Mouse (Mus musculus) testis, postnatal 14 days (tissue): Measurements from ENCODE around the gene Mst1r.

Experiments used
- DNase-seq: peaks from one replicate; pipeline ENCODE4 v3.0.0; 2021; ENCODE audit warnings: low spot score

Mst1r gene

DNA sequence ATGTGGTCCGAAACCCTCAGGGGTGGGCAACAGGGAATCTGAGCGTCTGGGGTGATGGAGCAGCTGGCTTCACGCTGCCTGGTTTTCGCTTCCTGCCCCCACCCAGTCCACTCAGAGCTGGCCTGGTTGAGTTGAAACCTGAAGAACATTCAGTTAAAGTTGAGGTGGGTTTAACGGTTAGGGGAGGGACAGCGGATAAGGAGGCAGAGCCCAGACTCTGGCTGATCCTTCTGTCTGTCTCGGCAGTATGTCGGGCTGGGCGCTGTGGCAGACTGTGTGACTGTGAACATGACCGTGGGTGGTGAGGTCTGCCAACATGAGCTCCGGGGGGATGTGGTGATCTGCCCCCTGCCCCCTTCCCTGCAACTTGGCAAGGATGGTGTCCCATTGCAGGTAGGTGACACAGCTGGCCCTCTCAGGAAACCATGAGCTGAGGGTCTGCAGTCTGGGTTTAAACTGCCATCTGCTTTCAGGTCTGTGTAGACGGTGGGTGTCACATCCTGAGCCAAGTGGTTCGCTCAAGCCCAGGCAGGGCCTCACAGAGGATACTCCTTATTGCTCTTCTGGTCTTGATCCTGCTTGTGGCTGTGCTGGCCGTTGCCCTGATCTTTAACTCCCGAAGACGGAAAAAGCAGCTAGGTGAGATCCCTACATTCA lies 8.2 kb downstream of the Mst1r start:
- DNase-seq, result no peak

- no peak for DNase-seq
These were observed 11.4 kb downstream of the Mst1r start for GRCm38 (mm10) chr9:107917895-107918608.

DNA sequence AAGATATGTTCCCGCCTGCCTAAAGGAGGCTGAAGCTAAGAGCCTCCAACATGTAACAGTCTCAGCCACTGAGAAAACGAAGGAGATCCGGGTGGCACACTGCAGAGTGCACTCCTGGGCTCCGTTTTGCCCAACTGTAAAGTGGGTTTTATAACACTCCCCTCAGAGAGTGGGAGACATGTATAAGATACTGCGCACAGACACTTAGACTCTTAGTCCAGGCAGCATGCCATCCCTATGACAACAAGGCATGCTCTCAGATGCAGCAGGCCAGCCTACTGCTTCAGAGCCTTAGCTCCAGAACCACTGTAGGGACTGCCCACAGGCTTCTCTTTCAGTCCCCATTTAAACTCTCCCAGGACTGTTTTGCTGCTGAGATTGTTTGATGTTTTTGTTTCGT lies 12.2 kb downstream of the Mst1r start:
- no peak for DNase-seq

DNA sequence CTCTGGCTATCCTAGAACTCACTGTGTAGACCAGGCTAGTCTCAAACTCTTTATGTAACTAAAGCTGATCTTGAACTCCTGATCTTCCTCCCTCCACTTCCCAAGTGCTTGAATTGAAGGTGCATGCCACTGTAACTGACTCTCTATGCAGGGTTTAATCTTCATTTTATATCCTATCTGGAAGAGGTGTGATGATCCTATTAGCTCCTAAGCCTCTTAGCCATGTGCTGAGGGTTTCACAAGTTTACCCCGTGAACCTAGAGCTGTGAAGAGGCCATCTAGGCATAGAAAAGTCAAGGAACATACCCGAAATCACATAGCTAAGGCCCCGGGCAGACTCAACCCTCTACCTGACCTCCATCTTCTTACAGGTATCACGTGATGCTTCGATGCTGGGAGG lies 12.8 kb downstream of the Mst1r start:
- no peak for DNase-seq

DNA sequence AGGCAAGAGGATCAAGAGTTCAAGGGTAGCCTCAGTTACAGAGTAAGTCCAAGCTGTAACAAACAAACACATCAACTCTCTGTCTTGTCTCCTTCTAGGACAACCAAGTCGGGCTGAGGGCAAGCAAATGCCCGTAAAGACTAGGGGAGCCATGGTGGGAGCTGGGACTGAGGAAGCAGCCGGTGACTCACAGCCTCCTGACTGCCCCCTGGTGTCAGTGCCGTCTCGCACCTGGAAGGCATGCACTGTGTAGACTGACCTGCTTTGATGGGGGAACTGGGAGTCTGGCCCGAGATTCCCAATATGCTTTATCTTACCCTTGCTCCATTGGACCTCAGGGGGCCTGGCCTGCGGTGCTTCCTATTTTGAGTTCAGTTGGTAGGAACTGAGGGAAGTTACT lies 16.3 kb downstream of the Mst1r start:
- no peak for DNase-seq

DNA sequence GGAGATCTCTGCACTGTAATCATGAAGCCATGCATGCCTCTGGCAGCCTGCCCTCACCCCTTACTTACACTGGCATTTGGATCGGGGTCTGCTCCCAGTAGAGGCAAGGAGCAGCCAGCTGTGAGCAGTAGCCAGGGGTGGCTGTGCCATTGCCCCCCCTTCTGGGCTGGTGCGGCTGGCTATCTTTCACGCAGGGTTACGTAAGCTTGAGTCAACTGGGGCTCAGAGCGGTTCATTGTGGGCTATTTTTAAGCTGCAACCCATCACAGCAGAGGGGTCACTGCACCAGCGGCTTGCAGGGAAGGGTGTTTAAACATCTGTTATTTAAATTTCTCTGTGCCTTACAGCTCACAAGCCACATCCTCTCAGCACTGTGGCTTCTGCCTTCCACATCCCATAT lies 17.3 kb downstream of the Mst1r start:
- no peak for DNase-seq

GRCm38 (mm10) chr9:107925251-107925650 lies 18.6 kb downstream of the Mst1r start:
- no peak for DNase-seq

DNA sequence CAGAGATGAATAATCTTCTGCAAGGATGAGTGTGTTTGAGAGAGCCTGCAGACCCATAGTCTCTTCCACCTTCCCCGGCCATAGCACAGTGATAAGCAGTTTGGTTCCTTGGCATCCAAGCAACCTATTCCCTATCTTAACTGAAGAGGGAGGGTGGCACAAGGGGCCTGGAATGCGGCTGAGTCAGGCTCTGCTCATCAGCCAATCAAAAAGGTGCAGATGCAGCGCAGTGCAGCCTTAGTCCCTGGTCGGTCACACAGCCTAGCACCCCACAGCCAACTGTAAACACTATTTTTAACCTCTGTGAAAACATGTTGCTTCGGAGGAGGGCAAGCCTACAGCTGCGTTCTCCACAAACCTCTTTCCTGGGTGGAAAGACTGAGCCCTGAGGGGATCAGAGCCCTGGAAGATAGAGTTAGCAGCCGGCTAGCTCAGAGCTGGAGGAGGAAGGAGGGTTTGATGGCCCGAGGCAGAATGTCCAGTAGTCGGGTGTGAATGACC lies 20.3 kb downstream of the Mst1r start:
- no peak for DNase-seq

GRCm38 (mm10) chr9:107927749-107928148 lies 21.1 kb downstream of the Mst1r start:
- DNase-seq, result peak; percentile 37

DNA sequence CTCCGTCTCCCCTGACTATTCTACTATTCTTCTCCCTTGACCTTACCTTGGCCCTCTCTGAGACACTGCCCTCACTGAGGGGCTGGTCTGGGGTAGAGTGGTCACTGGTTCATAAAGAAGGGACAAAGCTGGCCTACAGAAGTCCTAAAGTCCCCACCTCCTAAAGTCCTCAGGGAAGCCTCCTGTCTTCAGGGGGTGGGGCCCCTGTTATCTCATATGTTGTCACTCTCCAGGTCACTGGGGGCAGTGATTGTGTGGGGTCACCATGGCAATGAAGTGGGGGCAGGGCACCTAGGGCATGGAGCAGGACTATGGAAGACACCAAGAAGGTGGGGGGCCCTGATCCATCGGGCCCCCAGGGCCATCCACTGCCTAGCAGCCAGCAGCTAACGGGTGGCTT lies 21.5 kb downstream of the Mst1r start, which contains the start of gene Actl11:
Actl11 (plus strand) TSS at position 301 of the 400 bp plus-strand sequence.
- DNase-seq, result no peak

DNA sequence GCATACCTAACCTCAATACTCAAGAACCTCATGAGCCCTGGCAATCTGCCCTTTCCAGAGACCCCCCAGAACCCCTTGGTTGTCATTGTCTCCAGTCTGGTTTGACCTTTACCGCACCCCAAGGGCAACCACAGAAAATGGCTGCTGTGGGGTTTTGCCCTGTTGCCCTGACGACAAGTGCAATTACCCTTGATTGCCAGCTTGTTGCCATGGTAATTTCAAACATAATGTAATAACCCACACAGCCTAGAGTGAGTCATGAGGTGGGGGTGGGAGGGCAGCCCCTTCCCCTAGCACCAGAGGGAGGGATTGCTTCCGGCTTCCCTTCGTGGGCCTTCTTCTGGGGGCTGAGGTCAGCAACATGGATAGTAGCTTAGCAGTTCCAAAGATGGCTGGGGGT lies 25.5 kb downstream of the Mst1r start:
- no peak for DNase-seq

GRCm38 (mm10) chr9:107934146-107934545 lies 27.5 kb downstream of the Mst1r start:
- DNase-seq, result no peak

GRCm38 (mm10) chr9:107935374-107935773 lies 28.7 kb downstream of the Mst1r start, which contains the start of gene Camkv:
TSS of gene Camkv (plus strand) at chr9:107935674.
- DNase-seq, result no peak

GRCm38 (mm10) chr9:107935790-107936214 lies 29.1 kb downstream of the Mst1r start:
- DNase-seq, result peak; percentile 56

- DNase-seq, result no peak
These were observed 29.6 kb downstream of the Mst1r start for GRCm38 (mm10) chr9:107936215-107936822.

- DNase-seq, result no peak
These were observed 30.2 kb downstream of the Mst1r start for GRCm38 (mm10) chr9:107936831-107937230.

DNA sequence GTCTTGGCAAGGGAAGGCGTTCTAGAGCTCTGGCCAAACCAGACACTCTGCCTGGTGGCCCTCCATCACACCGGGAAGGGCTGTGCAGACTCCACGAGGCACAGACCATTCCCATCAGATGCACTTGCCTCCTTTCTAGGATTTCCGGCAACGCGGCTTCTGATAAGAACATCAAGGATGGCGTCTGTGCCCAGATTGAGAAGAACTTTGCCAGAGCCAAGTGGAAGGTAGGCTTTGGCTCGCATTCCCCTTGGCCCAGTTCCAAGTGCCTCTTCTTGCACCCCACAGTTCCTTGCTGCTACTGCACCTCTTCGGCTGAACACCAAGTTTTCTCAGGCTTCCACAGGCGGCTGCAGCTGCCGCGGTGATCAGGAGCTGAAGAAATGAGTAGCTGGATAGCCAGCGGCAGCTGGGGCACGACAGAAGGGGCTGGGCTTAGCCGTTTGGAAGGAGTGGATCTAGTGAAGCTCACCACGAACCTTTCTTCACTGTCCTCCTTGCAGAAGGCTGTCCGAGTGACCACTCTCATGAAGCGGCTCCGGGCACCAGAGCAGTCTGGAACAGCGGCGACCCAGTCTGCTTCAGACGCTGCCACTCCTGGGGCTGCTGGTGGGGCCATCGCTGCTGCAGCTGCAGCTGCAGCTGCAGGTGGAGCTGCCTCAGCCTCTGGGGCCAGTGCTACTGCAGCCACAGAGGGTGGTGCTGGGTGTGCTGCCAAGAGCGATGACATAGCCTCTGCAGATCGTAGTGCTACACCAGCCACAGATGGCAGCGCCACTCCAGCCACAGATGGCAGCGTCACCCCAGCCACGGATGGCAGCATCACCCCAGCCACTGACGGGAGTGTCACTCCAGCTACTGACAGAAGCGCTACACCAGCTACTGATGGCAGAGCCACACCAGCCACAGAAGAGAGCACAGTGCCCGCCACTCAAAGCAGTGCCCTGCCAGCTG lies 40.8 kb downstream of the Mst1r start:
- no peak for DNase-seq

DNA sequence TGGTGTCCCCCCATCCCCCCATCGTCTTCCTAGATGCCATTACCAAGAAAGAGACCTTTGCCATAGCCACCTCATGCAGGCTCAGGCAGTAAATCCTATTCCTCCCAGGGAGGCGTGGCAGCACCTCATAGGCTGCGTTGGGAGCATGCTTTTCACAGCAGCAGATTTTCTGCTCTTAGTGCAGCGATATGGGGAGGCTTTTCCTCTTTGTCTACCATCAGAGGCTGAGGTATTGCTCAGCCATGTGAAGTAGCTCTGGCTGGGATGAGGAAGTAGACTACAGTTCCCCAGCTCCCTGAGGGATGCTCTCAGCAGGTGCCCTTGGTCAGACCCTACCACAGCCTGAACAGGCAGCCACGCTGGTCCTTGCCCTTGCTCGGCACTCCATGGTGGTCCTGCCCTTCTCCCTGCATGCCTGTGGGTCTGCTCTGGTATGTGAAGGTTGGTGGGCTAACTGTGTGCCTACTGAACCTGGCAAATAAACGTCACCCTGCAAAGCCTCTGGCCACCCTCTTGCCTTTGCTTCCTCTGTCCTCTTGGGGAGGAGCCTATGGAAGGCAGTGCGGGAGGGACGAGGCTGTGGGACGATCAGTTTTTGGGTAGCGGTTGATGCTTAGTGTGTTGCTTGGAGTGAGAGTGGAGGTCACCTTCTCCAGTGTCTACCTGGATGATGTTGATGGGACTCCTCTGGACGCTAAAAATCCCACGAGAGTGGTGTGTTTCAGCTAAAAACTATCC lies 42.7 kb downstream of the Mst1r start:
- DNase-seq, result no peak

GRCm38 (mm10) chr9:107949922-107950235 lies 43.2 kb downstream of the Mst1r start, which contains the start of gene Traip:
TSS of gene Traip (plus strand) at chr9:107950136.
- no peak for DNase-seq

DNA sequence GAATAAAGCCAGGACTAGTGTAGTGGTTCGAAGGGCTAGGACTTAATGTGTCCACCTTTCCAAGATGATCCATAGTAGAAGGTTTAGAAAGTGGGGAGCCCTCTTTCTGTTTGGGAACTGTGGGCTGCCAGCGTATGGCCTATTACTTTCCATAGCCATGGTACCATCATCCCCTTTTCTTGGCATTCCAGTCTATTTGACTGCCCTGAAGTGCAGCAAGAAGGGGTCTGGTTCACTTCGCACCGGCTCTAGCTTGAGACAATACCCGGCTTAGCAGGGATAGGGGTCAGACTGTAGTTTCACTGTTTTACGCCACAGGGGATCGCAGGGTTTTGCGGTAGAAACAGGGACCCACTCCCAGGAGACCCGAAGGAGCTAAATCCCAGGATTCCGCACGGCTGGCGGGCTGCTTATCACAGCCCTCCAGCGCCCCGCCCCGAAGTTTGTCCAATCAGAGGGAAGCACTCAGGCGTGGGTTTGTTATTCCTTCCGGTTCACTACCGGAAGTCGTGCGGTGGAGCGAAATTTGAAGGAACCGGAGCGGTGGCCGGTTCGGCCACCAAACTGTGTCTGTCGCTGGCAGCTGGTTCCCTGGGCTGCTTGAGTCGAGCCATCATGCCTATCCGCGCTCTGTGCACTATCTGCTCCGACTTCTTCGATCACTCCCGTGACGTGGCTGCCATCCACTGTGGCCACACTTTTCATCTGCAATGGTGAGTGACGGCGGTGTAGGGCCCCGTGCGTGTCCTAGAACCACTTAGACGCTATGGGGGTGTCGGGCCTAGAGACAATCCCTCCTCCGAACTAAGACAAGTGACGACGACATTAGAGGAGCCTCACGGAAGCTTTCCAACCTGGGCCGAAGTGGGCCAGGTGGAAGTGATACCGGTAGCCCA lies 44.0 kb downstream of the Mst1r start:
- peak; percentile 92 for DNase-seq
